Mouse (Mus musculus) cerebellum, adult 9-11 months (tissue): ENCODE results near the gene Myh14.
A peak's percentile ranks its signal among the peaks of the same experiment; 100 is the strongest.

Experiments used
- DNase-seq: peaks from one replicate; pipeline ENCODE4 v3.0.0; 2022

Gene Myh14

DNA sequence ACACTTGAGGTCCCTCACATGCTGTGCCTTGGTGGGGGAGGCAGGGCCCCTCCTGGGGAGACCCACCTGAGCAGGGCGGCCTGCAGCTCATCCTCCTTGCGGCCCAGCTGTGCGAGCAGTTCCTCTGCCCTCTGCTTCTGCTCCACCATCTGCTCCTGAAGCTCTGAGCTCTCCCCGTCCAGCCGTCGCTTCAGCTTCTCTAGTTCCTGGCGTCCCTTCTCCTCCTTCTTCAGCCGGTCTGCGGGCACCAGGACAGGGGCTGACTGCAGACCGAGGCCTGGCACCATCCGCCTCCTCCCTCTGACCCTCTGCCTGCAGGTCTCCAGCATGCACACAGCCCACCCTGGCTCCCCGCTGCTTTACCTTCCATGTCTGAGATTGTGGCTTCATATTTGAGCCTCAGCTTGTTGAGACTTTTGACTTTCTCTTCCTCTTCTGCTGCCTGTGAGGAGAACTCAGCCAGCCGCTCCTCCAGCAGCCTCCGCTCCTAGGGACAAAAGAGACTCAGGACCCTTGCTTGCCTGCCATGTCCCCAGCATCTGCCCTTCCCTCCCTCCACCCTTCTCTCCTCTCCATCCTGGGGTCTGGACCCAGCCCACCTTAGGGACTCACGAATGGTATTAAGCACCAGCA is 42.1 kb downstream of the Myh14 start:
- no peak for DNase-seq

DNA sequence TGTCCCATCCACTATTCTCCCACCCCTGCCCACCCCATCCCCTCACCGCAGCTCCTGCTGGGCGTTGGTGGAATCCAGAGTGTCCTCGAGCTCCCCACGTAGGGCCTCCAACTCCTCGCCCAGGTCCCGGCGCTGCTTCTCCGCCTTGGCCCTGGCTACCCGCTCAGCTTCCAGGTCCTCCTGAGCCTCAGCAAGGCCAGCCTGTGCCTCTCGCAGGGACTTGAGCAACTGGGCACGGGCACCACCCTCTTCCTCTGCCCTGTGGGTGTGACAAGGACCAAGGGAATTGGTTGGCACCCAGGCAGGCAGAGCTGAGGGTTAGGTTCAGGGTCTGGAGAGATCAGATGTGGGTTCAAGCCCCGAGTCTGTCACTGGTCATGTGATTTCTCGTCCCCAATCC is 43.7 kb downstream of the Myh14 start:
- DNase-seq = peak; percentile 65

DNA sequence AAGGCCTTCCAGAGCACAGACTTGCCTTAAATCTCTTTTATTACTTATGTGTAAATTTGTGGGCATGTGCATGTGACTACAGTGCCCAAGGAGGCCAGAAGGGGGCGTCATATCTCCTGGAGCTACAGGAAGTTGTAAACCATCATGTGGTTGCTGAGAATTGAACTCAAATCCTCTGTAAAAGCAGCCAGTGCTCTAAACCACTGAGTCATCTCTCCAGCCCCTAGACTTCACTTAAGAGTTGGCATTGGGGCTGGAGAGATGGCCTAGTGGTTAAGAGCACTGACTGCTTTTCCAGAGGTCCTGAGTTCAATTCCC is 44.6 kb downstream of the Myh14 start:
- no peak for DNase-seq

DNA sequence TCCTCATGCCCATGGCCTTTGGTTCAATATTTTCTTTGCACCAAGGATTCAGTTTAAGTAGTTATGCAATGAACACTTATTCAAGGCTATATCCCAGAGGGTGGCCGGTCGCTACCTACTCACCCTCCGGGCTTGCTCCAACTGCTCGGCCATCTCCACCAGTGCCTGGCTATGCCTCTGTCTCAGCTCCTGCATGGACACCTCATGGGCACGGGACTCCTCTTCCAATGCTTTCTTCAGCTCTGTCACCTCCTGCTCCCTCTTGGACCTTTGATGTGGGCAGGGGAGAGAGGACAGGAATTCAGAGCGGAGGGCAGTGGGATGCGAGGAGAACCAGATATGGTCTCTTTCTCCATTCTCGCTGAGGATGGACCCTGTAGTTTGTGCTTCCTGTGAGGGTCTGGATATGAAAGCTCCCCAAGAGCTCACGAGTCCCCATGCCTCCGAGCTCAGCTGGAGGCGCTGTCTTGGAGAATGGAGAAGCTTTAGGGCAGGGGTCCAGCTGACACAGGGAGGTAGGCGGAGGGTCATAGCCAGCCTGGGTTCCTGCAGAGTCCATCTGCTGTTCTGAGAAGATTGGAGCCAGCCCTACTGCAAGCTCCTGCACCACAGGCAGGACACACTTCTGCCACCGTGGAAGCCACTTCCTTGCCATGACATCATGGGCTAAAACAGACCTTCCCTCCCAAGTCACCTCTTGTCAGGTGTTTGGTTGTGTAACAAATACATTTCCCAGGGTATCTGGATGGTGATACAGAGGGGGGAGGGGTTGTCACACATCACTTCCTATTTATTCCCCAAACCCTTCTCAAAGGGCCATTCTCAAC is 45.2 kb downstream of the Myh14 start:
- DNase-seq = peak; percentile 97

DNA sequence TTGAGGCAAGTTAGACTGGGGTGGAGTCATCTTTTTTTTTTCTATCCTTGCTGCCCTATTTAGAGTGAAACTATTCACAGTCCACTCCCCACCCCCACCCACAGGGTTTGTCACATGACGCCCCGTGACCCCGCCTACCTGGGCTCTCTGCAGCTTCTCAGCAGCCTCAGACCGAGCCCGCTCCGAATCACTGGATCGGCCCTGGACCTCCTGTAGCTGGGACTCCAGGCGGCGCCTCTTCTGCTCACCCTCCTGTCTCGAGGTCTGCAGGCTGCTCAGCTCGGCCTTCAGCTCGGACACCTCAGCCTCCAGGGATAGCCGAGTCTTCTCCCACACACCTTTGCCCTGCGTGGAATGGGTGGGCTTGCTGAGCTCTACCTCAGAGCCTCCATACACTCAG is 45.8 kb downstream of the Myh14 start:
- peak; percentile 92 for DNase-seq

DNA sequence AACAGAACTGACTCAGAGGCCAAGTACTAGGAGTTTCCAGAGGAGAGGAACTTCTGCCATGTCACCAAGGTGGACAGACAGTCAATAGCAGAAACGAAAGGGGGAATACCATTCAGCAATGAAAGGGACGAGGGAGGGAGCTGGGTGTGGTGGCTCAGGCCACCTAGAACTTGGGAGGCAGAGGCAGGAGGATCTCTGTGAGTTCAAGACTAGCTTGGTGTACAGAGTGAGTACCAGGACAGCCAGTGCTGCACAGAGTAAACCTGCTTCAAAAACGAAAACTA is 46.2 kb downstream of the Myh14 start:
- DNase-seq = no peak

DNA sequence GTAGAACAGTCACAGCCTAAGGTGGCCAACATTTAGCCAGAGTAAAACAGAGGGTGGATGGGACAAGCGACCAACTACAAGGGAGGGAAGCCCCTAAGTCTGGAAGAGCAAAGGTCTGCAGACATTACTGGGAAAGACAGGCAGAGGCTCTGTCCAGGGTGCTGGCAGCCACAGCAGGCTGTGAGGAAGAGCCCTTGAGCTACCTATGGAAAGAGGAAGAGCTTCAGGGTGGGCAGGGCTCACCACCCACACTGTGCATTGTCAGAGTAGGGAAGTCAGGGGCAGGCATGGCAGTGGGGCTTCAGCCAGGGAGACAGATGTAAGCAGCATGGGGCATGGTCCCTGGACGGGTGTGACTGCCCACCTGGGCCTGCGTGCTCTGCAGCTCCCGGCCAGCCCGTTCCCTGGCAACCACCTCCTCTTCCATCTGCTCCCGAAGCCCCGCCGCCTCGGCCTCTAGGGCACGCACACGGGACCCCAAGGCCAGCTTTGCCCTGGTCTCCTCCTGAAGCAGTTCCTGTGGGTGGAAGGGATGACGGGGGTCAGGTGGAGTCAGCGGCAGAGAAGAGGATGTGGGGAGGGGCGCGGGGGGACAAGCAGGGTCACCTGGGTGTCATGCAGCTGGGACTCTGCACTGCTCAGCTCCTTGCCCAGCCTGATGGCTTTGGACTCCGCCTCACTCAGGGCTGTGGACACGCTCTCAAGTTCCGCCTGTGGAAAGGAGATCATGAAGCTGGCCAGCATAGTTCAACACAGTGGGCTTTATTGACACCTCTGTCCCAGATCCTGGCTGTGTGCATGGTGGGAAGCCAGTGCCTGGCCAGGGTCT is 46.7 kb downstream of the Myh14 start:
- peak; percentile 84 for DNase-seq

DNA sequence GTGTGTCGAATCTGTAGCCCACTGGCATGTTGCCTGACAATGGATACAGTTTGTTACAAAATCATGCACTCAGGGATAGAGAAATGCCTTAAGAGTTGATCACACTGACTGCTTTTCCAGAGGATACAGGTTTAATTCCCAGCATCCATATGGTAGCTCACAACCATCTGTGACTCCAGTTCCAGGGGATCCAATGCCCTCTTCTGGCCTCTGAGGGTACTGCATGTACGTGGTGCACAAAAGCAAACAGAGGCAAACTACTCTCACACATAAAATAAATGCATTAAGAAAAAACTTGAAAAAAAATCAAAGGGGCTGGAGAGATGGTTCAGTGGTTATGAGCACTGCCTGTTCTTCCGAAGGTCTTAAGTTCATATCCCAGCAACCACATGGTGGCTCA is 53.6 kb downstream of the Myh14 start:
- DNase-seq = peak; percentile 45

DNA sequence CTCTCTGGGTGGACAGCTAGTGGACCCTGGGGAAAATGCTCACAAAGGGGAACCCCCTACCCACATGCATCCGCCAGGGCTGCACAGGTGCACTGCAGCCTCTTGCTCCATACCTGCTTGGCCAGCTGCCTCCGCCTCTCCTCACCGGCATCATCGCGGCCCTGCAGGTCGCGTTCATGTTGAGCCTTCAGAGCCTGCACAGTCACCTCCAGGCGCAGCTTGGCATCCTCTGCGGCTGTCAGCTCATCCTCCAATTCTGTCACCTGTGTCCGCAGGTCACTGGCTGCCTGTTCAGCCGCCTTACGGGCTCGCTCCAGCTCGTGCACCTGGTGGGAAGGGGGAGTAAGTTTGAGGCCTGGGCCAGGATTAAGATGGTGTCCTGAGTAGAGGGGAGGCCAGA is 54.7 kb downstream of the Myh14 start:
- DNase-seq = peak; percentile 82

DNA sequence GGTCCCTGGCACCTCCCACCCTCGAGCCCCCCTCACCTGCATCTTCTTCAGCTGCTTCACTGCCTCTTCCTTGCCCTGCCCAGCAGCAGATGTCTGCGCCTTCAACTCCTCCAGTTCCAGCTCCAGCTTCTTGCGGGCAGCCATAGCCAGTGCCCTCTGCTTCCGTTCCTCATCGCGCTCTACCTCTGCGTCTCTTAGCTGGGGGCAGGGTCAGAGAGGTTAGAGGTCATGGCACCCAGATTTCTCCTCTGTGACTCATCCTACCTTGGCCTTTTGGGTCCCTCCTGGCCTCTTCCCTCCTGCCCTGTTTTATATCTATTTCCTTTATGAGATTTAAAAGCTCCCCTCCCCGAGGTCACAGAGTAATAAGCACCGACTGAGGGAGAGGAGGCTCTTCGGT is 55.3 kb downstream of the Myh14 start:
- DNase-seq = peak; percentile 63

DNA sequence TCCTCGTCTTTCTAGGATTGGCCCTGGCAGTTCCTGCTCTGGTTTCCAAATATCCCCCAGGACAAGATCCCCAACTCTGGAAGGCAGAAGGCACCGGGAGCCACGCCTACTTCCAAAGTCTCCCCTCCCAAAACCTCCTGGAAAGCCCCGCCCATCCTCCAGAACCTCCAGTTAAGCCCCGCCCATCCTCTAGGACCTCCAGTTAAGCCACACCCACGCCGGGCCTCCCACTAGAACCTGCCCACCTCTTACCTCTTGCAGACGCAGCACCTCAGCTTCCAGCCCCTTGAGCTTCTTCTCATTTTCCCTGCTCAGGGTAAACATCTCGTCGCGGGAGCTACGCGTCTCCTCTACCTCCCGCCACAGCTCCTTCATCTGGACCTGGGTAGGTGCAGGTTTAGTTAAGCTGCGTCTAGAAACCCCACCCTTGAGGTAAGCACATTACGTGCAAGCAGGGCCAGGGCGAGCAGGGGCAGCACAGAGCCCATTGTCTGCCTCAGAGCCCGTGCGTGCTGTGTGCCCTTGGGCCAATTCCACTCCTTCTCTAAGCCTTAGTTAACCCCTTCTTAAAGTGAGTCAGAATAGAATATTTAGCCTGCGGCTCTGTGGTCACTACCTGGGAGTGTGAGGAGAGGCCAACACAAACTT is 56.5 kb downstream of the Myh14 start:
- peak; percentile 67 for DNase-seq

DNA sequence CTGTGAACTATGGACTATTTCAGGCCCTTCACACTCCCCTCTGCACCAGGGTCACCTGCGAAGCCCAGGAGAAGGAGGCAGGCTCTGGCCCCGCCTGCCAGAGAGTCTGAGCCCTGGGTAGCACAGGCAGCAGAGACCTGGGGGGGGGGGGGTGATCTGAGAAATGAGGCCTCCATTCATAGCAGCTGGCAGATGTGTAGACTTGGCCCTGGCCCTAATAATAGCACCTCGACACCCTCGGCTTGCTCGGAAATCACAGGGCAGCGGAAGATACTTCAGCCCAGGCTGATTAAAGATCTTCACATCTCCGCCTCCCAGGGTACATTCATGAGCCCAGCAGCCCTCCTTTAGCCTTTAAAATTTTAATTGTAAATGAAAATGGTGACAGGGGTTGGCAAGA is 58.5 kb downstream of the Myh14 start:
- no peak for DNase-seq

DNA sequence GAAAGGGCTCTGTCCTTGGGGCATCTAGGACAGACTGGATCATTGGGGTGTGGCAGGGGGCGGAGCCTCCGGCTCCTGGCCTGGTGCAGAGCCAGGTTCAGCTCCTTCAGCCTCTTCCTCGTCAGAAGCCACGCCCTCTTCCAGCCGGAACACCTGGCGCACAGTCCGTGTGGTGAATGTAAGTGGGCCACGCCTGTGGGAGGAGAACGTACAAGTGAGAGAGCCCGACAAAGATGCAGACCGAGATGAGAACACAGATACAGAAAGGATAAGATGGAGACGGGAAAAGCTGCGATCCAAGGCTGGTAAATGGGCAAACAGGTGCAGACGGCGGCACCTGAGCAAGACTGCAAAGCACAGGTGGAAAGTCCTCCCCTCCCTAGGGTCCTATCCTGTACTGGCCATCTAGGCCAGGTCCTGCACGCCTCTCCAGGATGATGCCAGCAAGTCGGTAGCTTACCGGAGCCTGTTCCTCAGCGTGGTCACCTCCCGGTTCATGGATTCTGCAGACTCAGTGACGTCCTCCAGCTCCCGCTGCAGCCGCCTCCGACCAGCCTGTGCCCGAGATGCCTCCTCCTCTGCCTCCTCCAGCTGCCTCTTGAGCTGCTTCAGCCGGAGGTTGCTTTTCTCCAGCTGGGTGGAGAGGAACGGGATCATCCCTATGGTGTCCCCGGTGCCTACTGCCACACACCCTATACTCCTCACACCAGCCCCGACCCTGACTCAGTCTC is 64.3 kb downstream of the Myh14 start:
- DNase-seq = peak; percentile 81

DNA sequence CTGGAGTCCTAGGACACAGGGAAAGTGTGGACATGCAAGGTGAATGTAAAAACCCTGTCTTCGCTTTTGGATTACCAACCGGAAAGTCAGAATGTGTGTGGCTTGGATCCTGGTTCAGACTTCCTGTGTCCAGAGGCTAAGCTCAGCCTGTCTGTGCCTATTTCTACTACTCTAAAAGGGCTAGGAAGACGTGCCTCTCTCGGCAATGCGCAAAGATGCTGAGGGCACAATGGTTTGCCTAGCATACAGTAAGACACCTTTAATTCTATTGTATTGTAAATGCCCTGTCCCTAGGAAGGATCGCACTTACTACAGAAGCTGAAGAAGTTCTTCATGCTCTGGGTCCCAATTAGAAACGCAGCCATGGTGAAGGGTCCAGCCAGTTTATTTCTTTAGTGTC is 65.2 kb downstream of the Myh14 start:
- DNase-seq = peak; percentile 28

DNA sequence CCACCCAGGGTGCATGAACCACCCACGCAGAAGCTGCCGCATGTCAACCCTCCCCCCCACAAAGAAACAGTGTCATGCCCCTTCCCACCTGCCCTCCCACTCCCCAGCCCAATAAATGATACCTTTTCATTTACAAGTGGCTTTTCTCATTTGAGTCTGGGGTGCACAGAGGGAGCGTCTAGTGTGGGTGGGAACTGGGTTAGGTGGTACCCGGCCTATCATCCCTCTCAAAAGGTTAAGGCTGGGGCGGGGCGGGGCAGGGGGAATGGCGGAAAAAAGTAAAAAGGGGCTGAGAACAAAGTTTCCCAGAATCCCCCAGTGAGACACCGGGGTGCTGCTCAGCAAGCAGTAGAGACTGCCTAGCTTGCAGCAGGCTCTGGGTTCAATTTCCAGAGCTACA is 66.0 kb downstream of the Myh14 start:
- peak; percentile 41 for DNase-seq

DNA sequence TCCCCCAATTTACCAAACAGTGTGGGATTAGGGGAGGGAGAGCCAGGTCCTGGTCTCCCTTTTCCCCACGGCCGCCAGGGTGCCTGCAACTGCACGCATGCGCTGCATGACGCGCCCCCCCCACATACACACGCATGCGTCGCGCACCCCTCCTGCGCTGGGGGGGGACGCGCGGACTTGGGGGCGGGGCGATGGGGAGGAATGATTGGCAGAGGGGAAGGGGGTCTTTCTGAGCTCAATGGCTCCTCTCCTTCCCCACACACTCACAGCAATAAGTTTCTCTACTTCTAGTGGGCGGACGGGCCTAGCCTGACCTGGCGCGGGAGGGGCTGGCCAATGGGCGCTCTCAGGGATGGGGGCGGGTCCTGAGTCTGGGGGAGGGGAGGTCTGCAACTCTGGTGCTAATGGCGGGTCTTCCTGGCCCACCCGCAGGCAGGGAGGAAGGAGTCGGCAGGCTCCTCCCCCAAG is 66.5 kb downstream of the Myh14 start:
- peak; percentile 77 for DNase-seq

DNA sequence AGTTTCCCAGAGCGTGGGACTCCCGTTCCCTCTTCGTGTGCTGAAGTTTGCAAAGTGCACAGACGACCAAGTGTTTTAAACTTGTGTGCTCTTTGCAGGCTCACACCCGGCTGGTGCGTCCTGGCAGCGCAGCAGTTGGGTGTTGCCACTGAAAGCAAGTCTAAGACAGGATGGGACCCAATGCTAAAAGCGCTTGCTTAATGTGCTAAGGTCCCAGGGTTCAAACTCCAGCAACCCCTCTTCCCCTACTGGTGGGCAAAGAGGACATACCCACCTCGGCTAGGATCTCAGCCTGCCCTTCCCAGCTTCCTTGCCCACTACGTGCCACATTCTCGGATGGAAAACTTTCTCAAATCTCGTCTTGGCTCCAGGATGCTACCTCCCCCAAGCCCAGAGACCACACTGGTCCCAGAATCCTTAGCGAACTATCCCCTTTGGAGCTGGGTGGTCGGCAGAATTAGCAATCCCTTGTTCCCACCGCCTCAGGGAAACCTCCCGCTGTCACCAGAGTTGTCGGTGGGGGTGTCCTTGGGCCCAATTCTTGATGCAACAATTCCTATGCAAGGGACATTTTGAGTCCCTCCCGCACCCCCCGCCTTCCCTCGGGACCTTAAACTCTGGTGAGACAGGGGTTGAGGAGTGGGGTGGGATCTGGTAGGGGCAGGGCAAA is 67.3 kb downstream of the Myh14 start:
- DNase-seq = peak; percentile 62

DNA sequence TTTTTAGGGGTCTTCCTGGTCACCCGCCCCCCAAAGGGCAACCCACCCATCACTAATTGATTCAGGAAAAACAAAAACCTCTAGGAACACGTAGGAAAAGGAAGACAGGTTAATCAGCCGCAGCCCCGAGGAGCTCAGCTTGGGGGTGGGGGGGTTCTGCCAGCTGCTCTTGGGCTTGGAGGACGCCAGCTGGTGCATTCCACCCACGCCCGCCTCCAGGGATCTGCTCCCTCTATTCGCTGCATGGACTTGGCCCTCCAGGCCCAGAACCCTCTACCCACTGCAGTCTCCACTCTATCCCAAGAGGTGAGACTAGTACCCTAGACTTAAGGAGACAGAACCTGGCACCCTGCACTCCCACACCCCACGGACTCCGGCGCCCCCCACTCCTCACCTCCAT is 68.2 kb downstream of the Myh14 start:
- peak; percentile 89 for DNase-seq

DNA sequence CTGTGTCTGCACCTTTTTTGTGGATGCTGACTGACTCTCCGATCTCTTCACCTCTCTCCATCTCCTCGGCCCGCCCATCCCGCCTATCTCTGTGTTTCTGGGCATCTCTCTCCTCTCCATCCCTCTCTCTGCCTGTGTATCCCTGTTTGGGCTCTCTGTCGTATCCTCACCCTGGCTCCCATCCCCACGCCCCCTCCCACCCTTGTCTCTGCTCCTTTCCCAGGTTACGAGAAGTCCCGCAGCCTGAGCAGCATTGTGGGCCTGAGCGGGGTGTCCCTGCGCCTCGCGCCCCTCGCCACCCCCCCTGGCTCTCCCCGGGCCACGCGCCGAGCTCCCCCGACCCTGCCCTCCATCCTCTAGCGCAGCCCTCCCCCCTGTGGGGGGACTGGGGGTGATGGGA is 69.0 kb downstream of the Myh14 start:
- DNase-seq = peak; percentile 63

DNA sequence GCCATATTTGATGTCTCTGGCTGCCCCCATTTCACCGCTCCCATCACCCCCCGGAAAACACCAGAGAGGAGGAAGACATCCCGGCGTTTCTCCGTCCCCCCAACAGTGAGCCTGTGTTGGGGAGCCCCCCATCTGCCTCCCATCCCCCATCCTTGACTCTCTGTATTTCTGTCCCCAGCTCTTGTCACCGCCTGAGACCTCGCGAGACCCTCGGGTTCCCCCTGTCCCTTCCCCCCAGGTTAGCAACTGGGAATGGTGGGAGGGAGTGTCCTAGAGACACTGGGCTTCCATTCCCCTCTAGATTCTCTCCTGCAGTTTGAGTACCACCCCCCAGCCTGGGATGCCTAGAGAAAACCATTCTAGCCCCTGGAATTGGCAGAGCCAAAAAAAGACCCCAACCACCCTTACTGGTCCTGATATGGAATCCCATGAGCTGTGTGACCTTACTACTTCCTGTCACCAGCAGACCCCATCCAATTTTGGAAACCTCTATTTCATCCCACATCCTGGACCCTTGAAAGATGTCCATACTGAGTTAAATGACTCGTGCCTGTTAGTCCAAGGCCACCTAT is 69.9 kb downstream of the Myh14 start:
- peak; percentile 64 for DNase-seq

DNA sequence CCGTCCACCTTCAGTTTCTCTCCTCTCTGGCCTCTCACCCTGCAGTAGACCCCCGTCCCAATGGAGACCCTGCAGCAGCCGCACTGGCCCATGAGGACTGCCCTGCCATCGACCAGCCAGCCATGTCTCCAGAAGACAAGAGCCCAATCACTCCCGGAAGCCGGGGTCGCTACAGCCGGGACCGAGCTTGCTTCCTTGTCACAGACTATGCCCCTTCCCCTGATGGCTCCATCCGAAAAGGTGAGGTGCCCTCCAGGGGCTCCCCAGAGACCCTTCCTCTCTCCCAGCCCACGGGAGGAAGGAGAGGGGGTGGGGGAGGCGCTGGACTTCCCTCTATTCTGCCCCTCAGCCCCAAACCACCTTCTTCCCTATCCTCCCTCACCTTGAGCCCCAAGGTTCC is 72.3 kb downstream of the Myh14 start:
- DNase-seq = peak; percentile 67

DNA sequence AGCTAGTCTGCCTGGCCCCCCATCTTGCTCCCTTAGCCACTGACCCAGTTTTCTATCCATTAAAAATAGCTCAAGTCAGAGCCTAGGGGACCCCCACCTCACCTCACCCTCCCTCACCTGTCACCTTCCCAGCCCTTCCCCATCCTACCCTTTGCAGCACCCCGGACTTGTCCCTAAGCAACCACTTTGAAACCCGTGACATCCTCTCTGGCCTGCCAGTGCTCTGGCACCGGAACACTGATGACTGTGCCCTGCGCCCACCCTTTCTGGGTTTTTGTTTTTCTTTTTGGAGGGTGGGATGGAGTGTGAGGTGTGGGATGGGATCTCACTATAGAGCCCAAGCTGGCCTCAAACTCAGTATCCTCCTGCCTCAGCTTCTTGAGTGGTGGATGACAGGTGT is 73.0 kb downstream of the Myh14 start:
- DNase-seq = peak; percentile 54
